Mouse (Mus musculus) hindbrain, embryonic 11.5 days (tissue): ENCODE results near the gene Cirbp. TPM values are rescaled to one million over a fixed set of nuclear protein-coding genes. Genes with fewer than 3 reads are reported as not detected.

Source experiments
- ATAC-seq: fragments of 200-750 bp; cut with Nextera tagmentation; 2 replicates; pipeline ENCODE4 v1.8.0; 2017; ENCODE audit warnings: mild to moderate bottlenecking, moderate TSS enrichment, moderate library complexity; ENCODE audit not compliant: low FRiP score
- DNase-seq: peaks from one replicate; pipeline ENCODE4 v3.0.0-alpha.2; 2015; ENCODE audit warnings: low spot score
- H3K27ac ChIP-seq: fragments of 300-500 bp; sonication (generic); 2 replicates; pipeline ENCODE4 v1.5.1; 2014; ENCODE audit warnings: mild to moderate bottlenecking, low read depth, low read length
- H3K27me3 ChIP-seq: fragments of 300-500 bp; sonication (generic); 2 replicates; pipeline ENCODE4 v1.6.1; 2014; ENCODE audit warnings: mild to moderate bottlenecking, low read length, moderate library complexity, mixed read lengths; ENCODE audit not compliant: control insufficient read depth, insufficient read depth
- H3K36me3 ChIP-seq: fragments of 300-500 bp; sonication (generic); 2 replicates; pipeline ENCODE4 v1.6.1; 2014; ENCODE audit warnings: mild to moderate bottlenecking, low read length, moderate library complexity, mixed read lengths; ENCODE audit not compliant: control insufficient read depth, insufficient read depth
- H3K4me1 ChIP-seq: fragments of 300-500 bp; sonication (generic); replicated peaks from 2 replicates; pipeline ENCODE4 v1.6.1; 2014; ENCODE audit warnings: low read length, mixed read lengths; ENCODE audit not compliant: control insufficient read depth, insufficient read depth
- H3K4me2 ChIP-seq: fragments of 300-500 bp; sonication (generic); replicated peaks from 2 replicates; pipeline ENCODE4 v1.6.1; 2014; ENCODE audit warnings: mild to moderate bottlenecking, low read depth, low read length
- H3K4me3 ChIP-seq: fragments of 300-500 bp; sonication (generic); 2 replicates; pipeline ENCODE4 v1.5.1; 2014; ENCODE audit warnings: low read depth, low read length
- H3K9ac ChIP-seq: fragments of 300-500 bp; sonication (generic); 2 replicates; pipeline ENCODE4 v1.6.1; 2014; ENCODE audit warnings: low read depth, low read length
- H3K9me3 ChIP-seq: fragments of 300-500 bp; sonication (generic); 2 replicates; pipeline ENCODE4 v1.6.1; 2016; ENCODE audit warnings: low read length; ENCODE audit not compliant: control insufficient read depth
- WGBS: fragments of 180-500 bp; shearing (Covaris S2); extraction: QIAGEN DNeasy Blood & Tissue Kit; methylation state at CpG from one replicate; pipeline ENCODE4 v1.1.7; 2014; 5-methylcytosine and 5-hydroxymethylcytosine counted together
- polyA plus RNA-seq: library from polyadenylated mRNA; unstranded; fragments of >200 nt; fragmentation: Nextera tagmentation; extraction: Ambion mirVana; gene quantifications from 2 replicates; pipeline ENCODE4 v1.2.1, GENCODE M21; 2014

Gene Cirbp
- polyA plus RNA-seq, 1 experiment from 2014 or later, result 83.4 TPM

GRCm38 (mm10) chr10:80140666-80141035, 25.1 kb upstream of the Cirbp start, which contains the start of gene Cbarp:
TSS of gene Cbarp (minus strand) at chr10:80140835.
- DNase-seq (peak; percentile 7), ATAC-seq (no peak)
- Histone ChIP-seq H3K9ac (no peak within 1 kb of the TSS), H3K36me3 (no peaks in the 10 kb centered on the region), H3K4me3 (peak within 1 kb of the TSS; percentile 70), H3K27me3 (peaks cover 19% of the 10 kb centered on the region), H3K27ac (peak within 1 kb of the TSS; percentile 52), H3K9me3 (no peaks in the 10 kb centered on the region), H3K4me2 (peak within 1 kb of the TSS; percentile 93), H3K4me1 (peaks cover 24% of the 10 kb centered on the region)
- 70% methylated on average over 10 of the region's 10 CpGs for WGBS

DNA sequence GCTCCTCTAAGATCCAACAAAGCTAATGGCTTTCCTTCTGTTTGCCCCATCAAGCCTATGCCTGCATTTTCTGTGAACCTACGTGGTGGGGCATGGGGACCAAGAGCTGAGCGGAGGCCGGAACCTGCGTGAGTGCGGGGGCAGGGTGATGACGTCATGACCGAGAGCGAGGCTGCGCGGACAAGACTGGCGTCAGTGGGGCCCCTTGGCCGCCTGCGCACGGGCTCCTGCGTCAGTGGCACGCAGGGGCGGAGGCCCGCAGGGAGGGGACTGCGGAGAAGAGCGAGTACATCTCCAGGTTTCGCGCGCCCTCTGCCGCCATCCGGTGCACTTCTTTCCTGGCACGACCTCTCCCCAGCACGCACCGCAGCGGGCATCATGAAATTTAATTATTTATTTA, 24.5 kb upstream of the Cirbp start:
- Histone ChIP-seq H3K27ac (peak overlapping the region; percentile 52; the same call in 1 of the 2 replicates), H3K27me3 (peaks cover 14% of the 10 kb centered on the region), H3K4me3 (peak overlapping the region; percentile 70), H3K4me2 (peak overlapping the region; percentile 93), H3K36me3 (no peaks in the 10 kb centered on the region), H3K4me1 (peaks cover 24% of the 10 kb centered on the region), H3K9me3 (no peaks in the 10 kb centered on the region), H3K9ac (no peak overlapping the region)
- under 1% methylated on average over 29 of the region's 29 CpGs for WGBS
- DNase-seq (peak; percentile 93), ATAC-seq (peak; percentile 67)

DNA sequence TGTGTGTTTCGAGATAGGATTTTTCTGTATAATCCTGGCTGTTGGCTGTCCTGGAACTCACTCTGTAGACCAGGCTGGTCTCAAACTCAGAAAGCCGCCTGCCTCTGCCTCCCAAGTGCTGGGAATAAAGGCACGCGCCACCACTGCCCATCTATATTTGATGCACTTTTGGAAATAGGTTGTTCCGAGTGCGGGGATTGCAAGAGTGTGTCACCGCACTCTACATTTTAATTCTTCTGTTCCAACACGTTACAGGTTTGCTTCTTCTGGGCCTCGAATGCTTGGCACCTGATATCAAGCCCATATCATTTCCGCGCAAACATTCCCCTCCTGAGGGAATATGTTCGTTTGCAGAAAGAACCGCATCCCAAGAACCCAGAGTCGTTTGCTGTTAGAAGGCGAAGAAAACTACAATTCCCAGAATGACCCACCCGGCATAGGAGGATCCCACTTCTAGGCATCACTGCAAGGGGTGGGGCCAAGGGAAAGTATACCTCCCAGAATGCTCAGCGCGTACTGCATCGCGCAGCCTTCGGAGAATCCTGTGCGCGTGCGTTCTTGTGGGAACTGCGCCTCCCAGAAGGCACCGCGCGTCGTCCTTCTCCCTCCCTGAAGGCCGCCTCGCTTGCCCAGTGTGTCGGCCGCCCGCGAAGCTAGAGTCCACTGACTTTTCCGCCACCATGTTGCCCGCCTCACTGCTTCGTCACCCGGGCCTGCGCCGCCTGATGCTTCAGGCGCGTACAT, 23.8 kb upstream of the Cirbp start:
- DNase-seq (peak; percentile 98), ATAC-seq (peak; percentile 82)
- Histone ChIP-seq H3K9ac (peak overlapping the region; percentile 94), H3K4me2 (peak overlapping the region; percentile 93), H3K4me1 (peaks cover 19% of the 10 kb centered on the region), H3K36me3 (no peaks in the 10 kb centered on the region), H3K27me3 (peaks cover 8% of the 10 kb centered on the region), H3K27ac (peak overlapping the region; percentile 67; the same call in 1 of the 2 replicates), H3K4me3 (peak overlapping the region; percentile 70), H3K9me3 (no peaks in the 10 kb centered on the region)
- 1% methylated on average over 43 of the region's 43 CpGs for WGBS

GRCm38 (mm10) chr10:80142530-80142925, 23.3 kb upstream of the Cirbp start:
- peak overlapping the region; percentile 67; the same call in 1 of the 2 replicates for H3K27ac ChIP-seq
- H3K9ac ChIP-seq, result peak overlapping the region; percentile 94
- no peak; the same call in none of the 2 replicates for ATAC-seq
- peak overlapping the region; percentile 70 for H3K4me3 ChIP-seq
- peaks cover 3% of the 10 kb centered on the region; the same call in 1 of the 2 replicates for H3K27me3 ChIP-seq
- H3K4me1 ChIP-seq, result peaks cover 14% of the 10 kb centered on the region
- no peaks in the 10 kb centered on the region for H3K36me3 ChIP-seq
- 1% methylated on average over 15 of the region's 15 CpGs for WGBS
- H3K4me2 ChIP-seq, result peak overlapping the region; percentile 93
- H3K9me3 ChIP-seq, result no peaks in the 10 kb centered on the region
- no peak for DNase-seq

DNA sequence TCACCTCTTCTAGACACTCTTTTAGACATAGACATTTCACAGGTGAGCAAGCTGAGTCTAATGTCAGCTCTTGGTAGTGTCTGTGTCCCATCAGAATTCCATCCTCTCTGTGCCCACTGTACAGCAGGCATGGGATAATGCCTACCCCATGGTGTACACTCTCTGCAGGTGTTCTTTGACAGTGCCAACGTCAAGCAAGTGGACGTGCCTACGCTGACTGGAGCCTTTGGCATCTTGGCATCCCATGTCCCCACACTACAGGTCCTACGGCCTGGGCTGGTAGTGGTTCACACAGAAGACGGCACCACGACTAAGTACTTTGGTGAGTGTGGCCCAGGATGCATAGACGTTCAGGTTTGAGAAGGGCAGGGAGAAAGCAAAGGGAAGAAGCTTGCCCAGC, 22.1 kb upstream of the Cirbp start:
- Histone ChIP-seq H3K4me3 (0 out of 2 replicates have a peak overlapping the region, but pooled peaks have one; percentile 4), H3K27ac (no peak overlapping the region), H3K9ac (no peak overlapping the region), H3K4me1 (peaks cover 11% of the 10 kb centered on the region), H3K27me3 (0 out of 2 replicates have a peak, but pooled peaks cover 2% of the 10 kb centered on the region), H3K4me2 (no peak overlapping the region), H3K36me3 (no peaks in the 10 kb centered on the region), H3K9me3 (no peaks in the 10 kb centered on the region)
- 94% methylated on average over 7 of the region's 7 CpGs for WGBS
- ATAC-seq (no peak), DNase-seq (no peak)

DNA sequence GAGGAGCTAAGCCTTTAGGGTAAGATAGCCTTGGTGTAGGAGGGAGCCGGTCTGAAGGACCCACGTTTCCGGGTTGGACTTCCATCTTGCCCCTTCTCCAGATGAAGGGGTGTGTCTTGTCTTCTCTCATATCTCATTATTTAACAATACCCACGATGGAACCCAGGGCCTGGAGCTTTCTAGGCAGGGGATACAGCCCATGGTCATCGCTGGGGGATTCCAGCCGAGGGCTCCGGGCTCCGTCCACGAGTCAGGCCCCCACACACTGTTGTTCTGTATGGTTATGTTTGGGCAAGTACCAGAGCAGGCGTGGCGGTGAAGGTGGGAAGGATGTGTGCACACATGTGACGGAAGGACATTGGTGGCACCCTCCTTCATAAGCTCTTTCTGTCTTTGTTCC, 21.6 kb upstream of the Cirbp start:
- Histone ChIP-seq H3K27me3 (0 out of 2 replicates have a peak, but pooled peaks cover 2% of the 10 kb centered on the region), H3K4me1 (peaks cover 10% of the 10 kb centered on the region), H3K27ac (no peak overlapping the region), H3K9me3 (no peaks in the 10 kb centered on the region), H3K36me3 (no peaks in the 10 kb centered on the region), H3K4me3 (no peak overlapping the region), H3K9ac (no peak overlapping the region), H3K4me2 (no peak overlapping the region)
- no peak for DNase-seq
- no peak for ATAC-seq
- 92% methylated on average over 12 of the region's 12 CpGs for WGBS

- no peak overlapping the region for H3K9ac ChIP-seq
- ATAC-seq (no peak), DNase-seq (peak; percentile 87)
- no peaks in the 10 kb centered on the region for H3K27me3 ChIP-seq
- 0 out of 2 replicates have a peak overlapping the region, but pooled peaks have one; percentile 8 for H3K4me3 ChIP-seq
- H3K9me3 ChIP-seq, result no peaks in the 10 kb centered on the region
- H3K27ac ChIP-seq, result no peak overlapping the region
- H3K4me2 ChIP-seq, result peak overlapping the region; percentile 9; the same call in 1 of the 2 replicates
- WGBS, result 77% methylated on average over 20 of the region's 20 CpGs
- no peaks in the 10 kb centered on the region for H3K36me3 ChIP-seq
- H3K4me1 ChIP-seq, result peaks cover 7% of the 10 kb centered on the region
Observed at GRCm38 (mm10) chr10:80144864-80145838, 20.6 kb upstream of the Cirbp start.

GRCm38 (mm10) chr10:80145896-80146295, 19.9 kb upstream of the Cirbp start:
- peaks cover 7% of the 10 kb centered on the region for H3K4me1 ChIP-seq
- H3K9ac ChIP-seq, result no peak overlapping the region
- 84% methylated on average over 4 of the region's 6 CpGs for WGBS
- H3K4me3 ChIP-seq, result no peak overlapping the region
- H3K27ac ChIP-seq, result no peak overlapping the region
- no peak for DNase-seq
- H3K9me3 ChIP-seq, result no peaks in the 10 kb centered on the region
- no peaks in the 10 kb centered on the region for H3K36me3 ChIP-seq
- no peak overlapping the region for H3K4me2 ChIP-seq
- ATAC-seq, result no peak
- H3K27me3 ChIP-seq, result no peaks in the 10 kb centered on the region
